18 mouse cellular contexts compared by ENCODE assay signal in the genomic region with DNA sequence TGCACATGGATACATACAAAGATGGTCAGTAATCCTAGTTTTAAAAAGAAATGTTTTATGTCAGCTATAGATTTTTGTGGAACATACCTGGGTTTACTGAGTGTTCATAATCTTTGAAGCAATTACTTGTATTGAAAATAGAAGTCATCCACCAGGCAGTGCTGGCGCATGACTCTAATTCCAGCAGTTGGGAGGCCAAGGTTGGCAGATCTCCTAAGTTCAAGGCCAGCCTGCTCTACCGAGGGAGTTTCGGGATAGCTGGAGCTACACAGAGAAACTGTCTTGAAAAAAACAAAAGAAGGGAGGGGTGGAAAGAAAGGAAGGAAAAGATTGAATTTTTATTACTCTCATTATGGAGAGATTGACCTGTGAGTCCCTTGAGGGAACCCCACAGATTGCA. TPM values are rescaled to one million over a fixed set of nuclear protein-coding genes. Genes with fewer than 3 reads are reported as not detected.
DNase-seq lines count a peak whose midpoint lies in the region; TF ChIP-seq lines count a peak whose summit lies in the region.
"Had no signal": no experiment of that assay in that cellular context is flagged by ENCODE, and none has a peak within 500 bp of the region (broad histone marks: within the 10 kb centered on the region; RNA-seq: fewer than 3 reads in every experiment).

No protein-coding gene starts in this region.

- H3K79me2 ChIP-seq in liver, adult 2 months (ENCODE audit: control insufficient read depth, insufficient read depth, low read length) = peaks cover 64% of the 10 kb centered on the region

- DNase-seq in adrenal gland, adult 8-10 months = peak; percentile 55
- no peak for DNase-seq in adrenal gland, postnatal 4 days (ENCODE audit: low spot score in 2 of 2)
- DNase-seq in heart, adult 11 months = peak; percentile 78
- no peak for DNase-seq in heart, adult 9 months (ENCODE audit: low spot score in 2 of 2)
- DNase-seq in liver, adult 2 months (ENCODE audit: extremely low read depth, low read depth, low spot score) = peak; percentile 59
- DNase-seq in liver = no peak
- no peak for DNase-seq in layer of hippocampus, adult 2 months (ENCODE audit: low spot score in 2 of 2)
- DNase-seq: cerebellum, adult 11 months; cerebellum, adult 2 months; cerebellum, adult 9-11 months; forebrain, postnatal 0 days; gastrocnemius, postnatal 10 days; gastrocnemius, postnatal 36 days; kidney, adult 2 months had no signal

- no peak overlapping the region for H3K27ac ChIP-seq in liver, adult 2 months (replicated peaks; ENCODE audit: insufficient read depth, low read depth, low read length)
- no peak overlapping the region for H3K27ac ChIP-seq in layer of hippocampus, adult 2 months
- H3K27ac ChIP-seq: embryonic facial prominence, embryonic 12.5 days; embryonic facial prominence, embryonic 15.5 days; hindbrain, embryonic 12.5 days; hindbrain, embryonic 15.5 days had no signal

- H3K36me3 ChIP-seq in liver, adult 2 months (ENCODE audit: control insufficient read depth, insufficient read depth, low read length) = peaks cover 39% of the 10 kb centered on the region

- no peak for TF ChIP-seq POLR2A in liver, adult 2 months (IDR thresholded peaks at IDR 0.05; ENCODE audit: extremely low read depth, insufficient read depth, low read length)

- no peaks in the 10 kb centered on the region for H3K27me3 ChIP-seq in liver, adult 2 months (ENCODE audit: control insufficient read depth, insufficient read depth, low read length)
- H3K27me3 ChIP-seq: embryonic facial prominence, embryonic 12.5 days; embryonic facial prominence, embryonic 15.5 days; hindbrain, embryonic 12.5 days; hindbrain, embryonic 15.5 days had no signal

- WGBS in liver, adult 2 months = 17% methylated on average over 3 of the region's 3 CpGs

- no peak overlapping the region for H3K4me3 ChIP-seq in liver, adult 2 months (ENCODE audit: insufficient read depth, low read depth, low read length)
- no peak overlapping the region for H3K4me3 ChIP-seq in layer of hippocampus, adult 2 months
- H3K4me3 ChIP-seq: embryonic facial prominence, embryonic 12.5 days; embryonic facial prominence, embryonic 15.5 days; hindbrain, embryonic 12.5 days; hindbrain, embryonic 15.5 days had no signal

- H3K9ac ChIP-seq in liver, adult 2 months (ENCODE audit: low read depth, low read length) = no peak overlapping the region
- H3K9ac ChIP-seq: embryonic facial prominence, embryonic 12.5 days; embryonic facial prominence, embryonic 15.5 days; forebrain, postnatal 0 days; hindbrain, embryonic 12.5 days; hindbrain, embryonic 15.5 days had no signal

- TF ChIP-seq CTCF in liver, adult 2 months (IDR thresholded peaks at IDR 0.05; ENCODE audit: low read depth, low read length) = no peak
- TF ChIP-seq CTCF in layer of hippocampus, adult 2 months (conservative IDR thresholded peaks at IDR 0.05) = no peak

- H3K4me1 ChIP-seq in liver, adult 2 months (ENCODE audit: control insufficient read depth, insufficient read depth, low read length) = peaks cover 49% of the 10 kb centered on the region
- H3K4me1 ChIP-seq: embryonic facial prominence, embryonic 12.5 days; embryonic facial prominence, embryonic 15.5 days had no signal

RNA-seq across cellular contexts. Expression of a gene that starts 31.3 kb away (rescaled TPM):
- 100 to 1,000 TPM; 153 to 206 (median 181) TPM for total RNA-seq in adrenal gland, adult 8-10 months (2022)
- 100 to 1,000 TPM; 168 to 184 TPM for total RNA-seq in adrenal gland, postnatal 4 days (2021)
- 67.4 and 78.9 TPM in 2 replicates for total RNA-seq in liver, adult 2 months (2014; rRNA removed)
- polyA plus RNA-seq in liver, adult 2 months (2012; rRNA removed) = 34.3 and 36.4 TPM in 2 replicates
- 100 to 1,000 TPM; 103 to 105 TPM for total RNA-seq in layer of hippocampus, adult 2 months (2021)

Comparison
In these comparisons a context has a peak if more than half of its experiments do, and no peak if none do; other contexts are left out.
1. DNase-seq: peak in adrenal gland, adult 8-10 months (single experiment), heart, adult 11 months (single experiment) and liver, adult 2 months (single experiment); none in adrenal gland, postnatal 4 days (0 of 2), heart, adult 9 months (0 of 2), liver (single experiment) and layer of hippocampus, adult 2 months (0 of 2).